Mouse (Mus musculus) midbrain, embryonic 11.5 days (tissue): ENCODE measurements around the gene Pced1b. TPM values are rescaled to one million over a fixed set of nuclear protein-coding genes. Genes with fewer than 3 reads are reported as not detected.

ENCODE experiments used
- ATAC-seq: fragments of 200-750 bp; cut with Nextera tagmentation; 2 replicates; pipeline ENCODE4 v1.8.0; 2017; ENCODE audit warnings: moderate TSS enrichment, moderate library complexity; ENCODE audit not compliant: low FRiP score
- DNase-seq: peaks from one replicate; pipeline ENCODE4 v3.0.0; 2015; ENCODE audit warnings: low spot score; ENCODE audit errors: missing footprints
- H3K27ac ChIP-seq: fragments of 300-500 bp; sonication (generic); 2 replicates; pipeline ENCODE4 v1.5.1; 2014; ENCODE audit warnings: low read depth, low read length
- H3K27me3 ChIP-seq: fragments of 300-500 bp; sonication (generic); 2 replicates; pipeline ENCODE4 v1.6.1; 2014; ENCODE audit warnings: mild to moderate bottlenecking, low read length, moderate library complexity, mixed read lengths; ENCODE audit not compliant: control insufficient read depth, insufficient read depth
- H3K36me3 ChIP-seq: fragments of 300-500 bp; sonication (generic); 2 replicates; pipeline ENCODE4 v1.6.1; 2014; ENCODE audit warnings: mild to moderate bottlenecking, low read length, moderate library complexity, mixed read lengths; ENCODE audit not compliant: control insufficient read depth, insufficient read depth
- H3K4me1 ChIP-seq: fragments of 300-500 bp; sonication (generic); 2 replicates; pipeline ENCODE4 v1.6.1; 2014; ENCODE audit warnings: low read length; ENCODE audit not compliant: control insufficient read depth, insufficient read depth
- H3K4me2 ChIP-seq: fragments of 300-500 bp; sonication (generic); 2 replicates; pipeline ENCODE4 v1.6.1; 2014; ENCODE audit warnings: mild to moderate bottlenecking, moderate library complexity
- H3K4me3 ChIP-seq: fragments of 300-500 bp; sonication (generic); 2 replicates; pipeline ENCODE4 v1.5.1; 2014; ENCODE audit warnings: low read depth, low read length
- H3K9ac ChIP-seq: fragments of 300-500 bp; sonication (generic); 2 replicates; pipeline ENCODE4 v1.6.1; 2014; ENCODE audit warnings: low read length
- H3K9me3 ChIP-seq: fragments of 300-500 bp; sonication (generic); 2 replicates; pipeline ENCODE4 v1.6.1; 2016; ENCODE audit warnings: low read length; ENCODE audit not compliant: control insufficient read depth
- WGBS: fragments of 180-500 bp; shearing (Covaris S2); extraction: QIAGEN DNeasy Blood & Tissue Kit; methylation state at CpG from one replicate; pipeline ENCODE4 v1.1.7; 2014; 5-methylcytosine and 5-hydroxymethylcytosine counted together
- polyA plus RNA-seq: library from polyadenylated mRNA; unstranded; fragments of >200 nt; fragmentation: Nextera tagmentation; extraction: Ambion mirVana; gene quantifications from 2 replicates; pipeline ENCODE4 v1.2.1, GENCODE M21; 2014

Pced1b gene
- polyA plus RNA-seq, 1 experiment from 2014 or later = 4.0 TPM

DNA sequence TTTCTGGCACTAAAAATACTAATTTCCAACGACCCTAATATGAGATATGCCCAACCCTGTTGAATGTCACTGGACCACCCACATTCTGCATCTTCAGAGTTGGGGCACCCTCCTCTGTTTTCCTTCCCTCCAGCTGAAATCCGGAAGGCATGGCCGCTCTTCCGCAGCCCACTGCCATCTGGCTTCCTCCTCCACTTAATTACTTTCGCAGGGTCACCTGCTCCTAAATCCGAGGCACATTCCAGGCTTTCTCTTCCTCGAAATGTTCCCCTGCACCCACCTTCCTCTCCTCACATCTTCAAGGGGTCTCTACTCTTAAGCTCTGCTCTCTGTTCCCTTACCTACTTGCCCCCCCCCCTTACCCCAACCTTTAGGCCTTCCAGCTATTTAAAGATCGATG lies 22.9 kb upstream of the Pced1b start:
- ATAC-seq (no peak), DNase-seq (no peak)
- Histone ChIP-seq H3K9ac (no peak overlapping the region), H3K4me2 (no peak overlapping the region), H3K9me3 (no peaks in the 10 kb centered on the region), H3K4me1 (no peaks in the 10 kb centered on the region), H3K36me3 (no peaks in the 10 kb centered on the region), H3K27ac (no peak overlapping the region), H3K4me3 (no peak overlapping the region), H3K27me3 (no peaks in the 10 kb centered on the region)
- WGBS = 81% methylated on average over 8 of the region's 8 CpGs

DNA sequence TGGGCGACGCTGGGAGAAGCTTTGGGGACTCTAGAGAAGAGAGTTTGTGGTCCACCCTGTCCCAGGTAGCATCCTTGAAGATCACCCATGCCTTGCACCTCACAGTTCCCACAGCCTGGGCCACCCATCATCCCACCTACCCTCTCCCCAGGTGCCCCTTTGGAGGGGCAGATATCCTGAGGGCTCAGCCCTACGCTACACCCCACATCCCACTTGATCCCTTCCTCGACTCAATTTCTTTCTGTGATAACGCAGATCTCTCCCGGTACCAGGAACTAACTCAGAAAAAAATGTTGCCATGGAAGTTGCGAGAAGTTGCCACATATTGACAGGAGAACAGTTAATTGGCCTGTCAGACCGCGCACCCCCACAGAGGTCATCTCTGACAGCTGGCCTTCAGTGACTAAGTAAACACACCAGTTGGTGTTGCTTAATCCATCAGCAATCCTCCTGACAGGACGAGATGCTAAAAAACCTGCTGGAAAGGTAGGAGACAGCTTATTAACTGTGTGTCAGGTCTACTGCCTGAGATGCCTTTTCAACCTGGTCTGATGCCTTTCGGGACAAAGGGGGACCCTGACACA lies 17.3 kb upstream of the Pced1b start:
- H3K4me2 ChIP-seq = no peak overlapping the region
- 86% methylated on average over 11 of the region's 11 CpGs for WGBS
- no peak for DNase-seq
- H3K36me3 ChIP-seq = no peaks in the 10 kb centered on the region
- H3K27ac ChIP-seq = no peak overlapping the region
- no peaks in the 10 kb centered on the region; the same call in 1 of the 2 replicates for H3K9me3 ChIP-seq
- no peaks in the 10 kb centered on the region for H3K27me3 ChIP-seq
- no peak overlapping the region for H3K9ac ChIP-seq
- ATAC-seq = no peak
- no peak overlapping the region for H3K4me3 ChIP-seq
- H3K4me1 ChIP-seq = no peaks in the 10 kb centered on the region

DNA sequence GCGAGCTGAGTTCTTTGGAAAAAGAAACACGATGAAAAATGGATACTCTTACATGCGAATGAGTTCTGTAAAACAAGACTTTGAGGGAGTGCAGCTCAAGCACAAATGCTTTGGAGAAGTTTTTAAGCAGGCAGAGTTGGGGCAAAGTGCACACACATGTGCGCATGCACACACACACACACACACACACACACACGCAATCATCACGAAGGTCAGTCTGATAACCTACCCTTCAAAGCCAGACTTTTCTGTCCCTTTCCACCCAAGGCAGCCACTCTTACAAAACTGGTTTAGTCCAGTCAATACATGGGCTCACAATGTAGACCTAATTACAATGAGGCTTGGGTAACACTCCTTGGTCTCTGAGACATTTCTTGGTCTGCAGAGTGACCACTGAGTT lies 12.8 kb upstream of the Pced1b start:
- no peak for DNase-seq
- Histone ChIP-seq H3K36me3 (no peaks in the 10 kb centered on the region), H3K4me3 (no peak overlapping the region), H3K4me2 (no peak overlapping the region), H3K27ac (no peak overlapping the region), H3K9ac (no peak overlapping the region), H3K4me1 (no peaks in the 10 kb centered on the region), H3K9me3 (no peaks in the 10 kb centered on the region; the same call in 1 of the 2 replicates), H3K27me3 (no peaks in the 10 kb centered on the region)
- ATAC-seq = no peak
- 94% methylated on average over 6 of the region's 6 CpGs for WGBS

GRCm38 (mm10) chr15:97235183-97235582 lies 11.7 kb upstream of the Pced1b start:
- H3K36me3 ChIP-seq = no peaks in the 10 kb centered on the region
- no peak overlapping the region for H3K4me3 ChIP-seq
- H3K27me3 ChIP-seq = no peaks in the 10 kb centered on the region
- 29% methylated on average over 7 of the region's 7 CpGs for WGBS
- no peak overlapping the region for H3K4me2 ChIP-seq
- H3K9me3 ChIP-seq = no peaks in the 10 kb centered on the region; the same call in 1 of the 2 replicates
- DNase-seq = peak; percentile 96
- H3K9ac ChIP-seq = no peak overlapping the region
- H3K27ac ChIP-seq = no peak overlapping the region
- no peak for ATAC-seq
- no peaks in the 10 kb centered on the region for H3K4me1 ChIP-seq

DNA sequence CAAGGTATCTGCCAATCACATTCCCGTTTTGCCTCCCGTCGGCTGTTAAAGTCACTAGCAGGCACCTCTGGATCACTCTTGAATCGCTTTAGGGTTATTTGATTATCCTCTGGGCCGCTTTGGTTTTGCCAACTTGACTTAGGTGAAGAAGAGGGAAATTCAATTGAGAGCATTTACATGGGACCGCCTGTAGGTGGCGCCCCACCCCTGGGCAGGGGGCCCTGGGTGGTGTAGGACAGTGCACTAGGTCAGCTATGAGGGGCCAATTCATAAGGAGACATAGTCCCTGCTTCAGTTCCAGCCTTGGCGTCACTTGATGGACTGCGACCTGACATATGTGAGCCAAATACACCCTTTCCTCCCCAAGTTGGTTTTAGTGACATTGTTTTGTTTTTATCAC lies 10.0 kb upstream of the Pced1b start:
- H3K27ac ChIP-seq = no peak overlapping the region
- no peaks in the 10 kb centered on the region for H3K4me1 ChIP-seq
- no peaks in the 10 kb centered on the region for H3K27me3 ChIP-seq
- no peak overlapping the region for H3K4me2 ChIP-seq
- 47% methylated on average over 9 of the region's 9 CpGs for WGBS
- no peak overlapping the region for H3K4me3 ChIP-seq
- ATAC-seq (0 out of 2 replicates have a peak, but pooled peaks have one; percentile 35), DNase-seq (no peak)
- H3K36me3 ChIP-seq = no peaks in the 10 kb centered on the region
- H3K9ac ChIP-seq = no peak overlapping the region
- H3K9me3 ChIP-seq = no peaks in the 10 kb centered on the region

DNA sequence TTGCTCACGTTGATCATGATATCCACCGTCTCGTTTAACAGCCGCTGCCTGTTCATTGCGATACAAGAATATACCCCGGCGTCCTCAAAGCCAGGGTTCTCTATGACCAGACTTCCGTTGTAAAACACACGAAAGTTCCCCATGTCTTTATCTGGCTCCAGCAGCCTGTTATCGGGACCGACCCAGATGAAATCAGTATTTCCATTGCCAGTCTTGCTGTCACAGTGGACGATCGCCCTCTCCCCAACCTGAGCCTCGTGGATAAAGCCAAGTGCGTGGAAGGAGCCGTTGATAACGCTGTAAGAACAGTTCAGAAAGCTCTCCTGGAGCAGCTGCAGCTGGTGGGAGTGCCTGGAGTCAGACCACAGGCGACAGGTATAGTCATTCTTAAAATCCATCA lies 1.5 kb upstream of the Pced1b start:
- Histone ChIP-seq H3K4me2 (no peak overlapping the region), H3K36me3 (no peaks in the 10 kb centered on the region), H3K27ac (no peak overlapping the region), H3K4me1 (no peaks in the 10 kb centered on the region), H3K9ac (no peak overlapping the region), H3K4me3 (no peak overlapping the region), H3K9me3 (no peaks in the 10 kb centered on the region), H3K27me3 (peaks cover 5% of the 10 kb centered on the region; the same call in 1 of the 2 replicates)
- no peak for ATAC-seq
- WGBS = 87% methylated on average over 18 of the region's 18 CpGs
- no peak for DNase-seq

GRCm38 (mm10) chr15:97246256-97246655 lies 651 bp upstream of the Pced1b start:
- H3K27ac ChIP-seq = no peak overlapping the region
- H3K36me3 ChIP-seq = no peaks in the 10 kb centered on the region
- peak overlapping the region; percentile 75 for H3K4me3 ChIP-seq
- ATAC-seq (no peak), DNase-seq (no peak)
- H3K9ac ChIP-seq = no peak overlapping the region
- peak overlapping the region; percentile 59 for H3K4me2 ChIP-seq
- 37% methylated on average over 14 of the region's 14 CpGs for WGBS
- peaks cover 5% of the 10 kb centered on the region; the same call in 1 of the 2 replicates for H3K27me3 ChIP-seq
- no peaks in the 10 kb centered on the region for H3K9me3 ChIP-seq
- H3K4me1 ChIP-seq = no peaks in the 10 kb centered on the region

- peak; percentile 56 for ATAC-seq
- peaks cover 5% of the 10 kb centered on the region; the same call in 1 of the 2 replicates for H3K27me3 ChIP-seq
These were observed 869 bp downstream of the Pced1b start for GRCm38 (mm10) chr15:97247791-97248161.

GRCm38 (mm10) chr15:97248296-97248695 lies 1.4 kb downstream of the Pced1b start:
- 53% methylated on average over 8 of the region's 8 CpGs for WGBS
- no peak overlapping the region for H3K27ac ChIP-seq

More at GRCm38 (mm10) chr15:97247791-97248161, 869 bp downstream of the Pced1b start:
- H3K9ac ChIP-seq = peak overlapping the region; percentile 78
- peak overlapping the region; percentile 75 for H3K4me3 ChIP-seq
- peak overlapping the region; percentile 48; the same call in 1 of the 2 replicates for H3K27ac ChIP-seq
- no peaks in the 10 kb centered on the region for H3K36me3 ChIP-seq
- peak; percentile 96 for DNase-seq
- H3K4me1 ChIP-seq = no peaks in the 10 kb centered on the region
- 2% methylated on average over 14 of the region's 14 CpGs for WGBS
- H3K4me2 ChIP-seq = peak overlapping the region; percentile 59
- no peaks in the 10 kb centered on the region for H3K9me3 ChIP-seq

More at GRCm38 (mm10) chr15:97248296-97248695, 1.4 kb downstream of the Pced1b start:
- no peaks in the 10 kb centered on the region for H3K9me3 ChIP-seq
- H3K9ac ChIP-seq = peak overlapping the region; percentile 78; the same call in 1 of the 2 replicates
- H3K4me2 ChIP-seq = peak overlapping the region; percentile 59
- ATAC-seq = no peak
- DNase-seq = no peak
- H3K36me3 ChIP-seq = no peaks in the 10 kb centered on the region
- no peaks in the 10 kb centered on the region for H3K4me1 ChIP-seq
- H3K4me3 ChIP-seq = no peak overlapping the region; the same call in 1 of the 2 replicates
- H3K27me3 ChIP-seq = peaks cover 5% of the 10 kb centered on the region; the same call in 1 of the 2 replicates
